Mouse (Mus musculus): ENCODE data around the gene Adarb1. TPM values are rescaled to one million over a fixed set of nuclear protein-coding genes. Genes with fewer than 3 reads are reported as not detected.
A peak's percentile ranks its signal among the peaks of the same experiment; 100 is the strongest.

Adarb1 gene
- total RNA-seq, 2 experiments from 2014 or later, result 22.9 to 25.9 TPM

- DNase-seq, result no peak
- intact Hi-C loops (cut with DNase I), result no loop called here
Observed at GRCm38 (mm10) chr10:77396015-77396414, 22.1 kb downstream of the Adarb1 start.

DNA sequence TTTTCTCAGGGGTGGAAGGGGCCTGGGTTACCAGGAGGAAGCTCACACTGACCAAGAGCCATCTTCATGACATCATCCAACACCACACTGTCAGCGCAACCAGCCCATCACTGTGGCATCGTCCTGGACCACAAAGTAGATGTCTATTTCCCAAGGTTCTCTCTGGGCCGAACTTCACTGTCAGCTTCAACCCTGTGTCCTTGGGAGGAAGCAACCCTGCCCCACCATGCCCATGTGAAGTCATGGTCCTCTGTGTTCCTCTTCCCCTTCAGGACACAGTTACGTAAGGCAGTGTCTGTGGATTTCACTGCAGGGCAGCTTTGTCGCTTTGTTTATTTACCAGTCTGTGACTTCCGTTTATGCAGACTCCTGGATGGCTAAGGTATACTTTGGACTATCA, 27.0 kb downstream of the Adarb1 start:
- intact Hi-C loops (cut with DNase I), result no loop called here
- no peak for DNase-seq

- DNase-seq, result no peak
- intact Hi-C loops (cut with DNase I), result no loop called here
Observed at GRCm38 (mm10) chr10:77387558-77387957, 30.5 kb downstream of the Adarb1 start.

DNA sequence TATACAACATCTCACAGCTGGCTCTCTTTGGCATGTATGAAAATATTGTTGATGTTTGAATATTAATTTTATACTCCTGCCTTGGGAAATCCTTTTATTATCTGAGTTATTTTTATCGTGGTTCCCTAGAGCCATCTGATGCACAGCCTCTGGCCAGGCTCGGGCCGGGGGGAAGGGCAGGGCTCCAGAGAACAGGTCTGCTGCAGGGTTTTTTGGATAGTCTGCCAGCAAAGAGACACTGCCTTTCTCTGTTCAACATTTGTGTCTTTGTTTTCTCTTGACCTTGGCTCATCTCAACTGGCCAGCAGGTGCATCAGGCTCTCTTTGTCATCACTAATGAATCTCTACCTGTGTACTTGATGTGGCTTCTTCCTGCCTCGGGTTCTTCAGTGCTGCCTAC, 32.3 kb downstream of the Adarb1 start:
- no peak for DNase-seq
- intact Hi-C loops (cut with DNase I), result no loop called here

- no peak for DNase-seq
- intact Hi-C loops (cut with DNase I), result loop anchor here (5.0 kb wide), 1 partner anchor 34 kb away; the partner anchor contains the start of gene Adarb1
Observed at GRCm38 (mm10) chr10:77383045-77383444, 35.0 kb downstream of the Adarb1 start.

- DNase-seq, result no peak
- intact Hi-C loops (cut with DNase I), result loop anchor here (5.0 kb wide), 1 partner anchor 36 kb away; the partner anchor contains the start of gene Adarb1
Observed at GRCm38 (mm10) chr10:77381191-77381590, 36.9 kb downstream of the Adarb1 start.

GRCm38 (mm10) chr10:77380716-77381115, 37.4 kb downstream of the Adarb1 start:
- peak in 1 of 2 experiments; percentile 21 for DNase-seq
- intact Hi-C loops (cut with DNase I), result loop anchor here (5.0 kb wide), 1 partner anchor 37 kb away; the partner anchor contains the start of gene Adarb1

GRCm38 (mm10) chr10:77379199-77379598, 38.9 kb downstream of the Adarb1 start:
- DNase-seq, result no peak
- intact Hi-C loops (cut with DNase I), result no loop called here

GRCm38 (mm10) chr10:77376056-77376455, 42.0 kb downstream of the Adarb1 start:
- no peak for DNase-seq
- intact Hi-C loops (cut with DNase I), result no loop called here

- intact Hi-C loops (cut with DNase I), result no loop called here
- no peak for DNase-seq
Observed at GRCm38 (mm10) chr10:77374948-77375347, 43.1 kb downstream of the Adarb1 start.

DNA sequence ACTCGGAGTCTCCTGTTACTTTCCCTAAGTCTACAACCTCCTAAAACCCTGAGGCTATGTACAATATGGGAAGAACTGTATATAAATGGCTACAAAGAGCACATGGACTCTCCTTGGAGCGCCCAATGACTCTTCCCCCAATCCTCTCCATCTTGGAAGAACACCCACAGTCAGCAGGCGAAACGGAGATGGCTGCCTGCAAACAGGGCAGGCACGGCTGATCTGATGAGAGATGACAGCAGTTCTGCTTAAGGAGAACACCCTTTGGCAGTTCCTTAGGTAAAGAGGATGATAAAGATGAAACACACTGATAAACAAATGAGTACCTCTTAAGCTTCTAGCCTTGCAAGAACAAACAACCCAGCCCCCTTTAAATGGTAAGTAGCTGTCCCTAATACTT, 43.7 kb downstream of the Adarb1 start:
- DNase-seq, result no peak
- intact Hi-C loops (cut with DNase I), result no loop called here

DNA sequence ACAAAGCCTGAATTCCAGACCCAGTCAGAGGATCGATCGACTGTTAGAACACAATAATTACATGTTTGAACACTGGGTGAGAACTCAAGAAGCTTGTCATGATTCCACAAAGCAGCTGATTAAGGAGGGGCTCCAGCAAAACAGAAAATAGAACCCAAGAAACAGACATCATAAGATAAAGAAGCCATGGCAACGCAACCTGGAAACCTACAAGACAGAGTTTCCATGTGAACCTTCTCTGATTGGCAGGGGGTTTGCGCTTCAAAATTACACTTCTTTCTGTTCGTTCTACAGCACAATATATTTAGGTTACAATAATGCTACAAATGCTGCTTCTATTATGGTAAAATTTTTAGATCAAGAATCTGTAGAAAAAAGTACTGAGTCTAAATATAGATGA, 47.9 kb downstream of the Adarb1 start:
- no peak for DNase-seq
- intact Hi-C loops (cut with DNase I), result no loop called here

DNA sequence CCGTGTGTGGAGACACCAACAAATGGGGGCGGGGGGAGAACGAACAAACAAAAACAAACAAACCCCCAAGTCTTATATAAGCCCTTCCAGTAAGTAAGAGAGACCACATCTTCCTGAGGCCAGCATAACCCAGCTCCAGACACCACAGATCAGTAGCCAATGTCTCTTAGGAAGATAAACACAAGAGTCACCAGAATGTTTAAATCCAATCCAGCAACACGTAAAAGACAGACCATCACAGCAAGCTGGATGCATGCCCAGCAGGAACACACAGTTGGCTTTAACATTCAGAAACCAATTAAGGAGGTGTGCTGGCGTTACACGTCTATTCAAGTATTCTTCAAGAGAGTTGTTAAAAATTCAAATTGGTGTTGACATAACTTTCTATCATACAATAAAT, 50.1 kb downstream of the Adarb1 start:
- DNase-seq, result no peak
- intact Hi-C loops (cut with DNase I), result no loop called here

- intact Hi-C loops (cut with DNase I), result no loop called here
Observed at GRCm38 (mm10) chr10:77366959-77367358, 51.1 kb downstream of the Adarb1 start.

GRCm38 (mm10) chr10:77365212-77365611, 52.9 kb downstream of the Adarb1 start:
- no peak for DNase-seq
- intact Hi-C loops (cut with DNase I), result no loop called here

More at GRCm38 (mm10) chr10:77366959-77367358, 51.1 kb downstream of the Adarb1 start:
- DNase-seq, result no peak

DNA sequence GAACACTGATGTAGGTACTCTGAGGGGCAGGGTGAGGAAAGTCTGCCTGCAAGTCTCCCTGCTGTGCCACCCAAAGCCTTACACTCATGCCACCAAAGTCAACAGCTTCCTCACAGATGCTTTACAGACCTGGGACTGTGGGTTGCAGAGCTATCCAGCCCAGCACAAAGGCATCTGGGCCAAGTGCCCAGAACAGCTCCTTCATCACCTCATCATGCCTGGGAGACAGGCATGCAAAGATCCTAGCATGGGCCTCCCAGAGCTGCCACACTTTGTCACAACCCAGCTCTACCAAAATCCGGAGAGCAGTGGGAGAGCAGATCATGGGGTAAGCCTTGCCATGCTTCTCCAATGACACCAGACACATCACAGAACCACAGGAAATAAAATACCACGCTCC, 57.6 kb downstream of the Adarb1 start:
- peak; percentile 19 to 55 for DNase-seq
- intact Hi-C loops (cut with DNase I), result loop anchor here (5.0 kb wide), 2 partner anchors 57 to 72 kb away; partner anchors contain the start of gene Adarb1

- intact Hi-C loops (cut with DNase I), result no loop called here
- DNase-seq, result no peak
Observed at GRCm38 (mm10) chr10:77357957-77358356, 60.1 kb downstream of the Adarb1 start.

- peak; percentile 75 to 86 for DNase-seq
- intact Hi-C loops (cut with DNase I), result loop anchor here (1.0 to 5.0 kb wide), 2 partner anchors 70 to 221 kb away; no protein-coding TSS in a partner anchor
Observed at GRCm38 (mm10) chr10:77353031-77353745, 64.9 kb downstream of the Adarb1 start.

DNA sequence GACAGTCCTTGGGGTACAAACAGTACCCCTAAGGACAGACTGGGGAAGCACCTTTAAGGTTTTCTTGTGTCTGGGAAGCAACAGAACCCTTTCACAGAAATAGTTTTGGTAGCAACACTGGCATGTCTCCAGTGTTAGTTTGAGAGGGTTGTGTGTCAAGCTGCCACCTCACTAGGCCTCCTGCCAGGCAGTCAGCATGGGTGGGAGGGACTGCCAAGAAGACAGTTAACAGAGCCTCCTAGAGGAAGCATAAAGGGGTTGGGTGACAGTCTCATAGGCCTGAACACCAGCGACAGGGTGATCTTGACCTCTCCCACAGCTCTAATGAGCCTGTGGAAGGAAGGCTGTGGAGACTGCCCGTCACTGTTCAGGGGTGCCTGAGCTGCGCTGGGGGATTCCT, 75.2 kb downstream of the Adarb1 start:
- intact Hi-C loops (cut with DNase I), result no loop called here

DNA sequence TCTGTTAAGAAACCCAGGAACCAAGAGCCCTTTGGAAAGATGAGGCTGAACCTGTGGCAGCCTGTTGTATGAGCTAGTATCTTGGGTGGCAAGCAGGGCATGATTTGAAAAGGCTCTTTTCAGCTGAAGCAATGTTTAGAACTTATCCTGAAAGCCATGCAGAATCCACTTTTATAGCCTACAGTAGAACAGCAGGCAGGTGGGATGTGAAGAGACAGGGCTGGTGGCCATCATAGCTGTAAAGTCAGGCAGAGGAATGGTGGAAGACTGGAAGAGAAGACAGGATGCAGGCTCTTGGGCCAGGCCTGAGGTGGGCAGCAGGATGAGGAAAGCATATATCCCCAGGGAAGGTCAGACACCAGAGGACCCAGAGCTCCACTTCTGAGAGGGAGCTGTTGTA, 76.4 kb downstream of the Adarb1 start:
- intact Hi-C loops (cut with DNase I), result no loop called here
- DNase-seq, result no peak

More for the DNA sequence above, 75.2 kb downstream of the Adarb1 start:
- peak; percentile 57 to 66 for DNase-seq

GRCm38 (mm10) chr10:77341059-77341458, 77.0 kb downstream of the Adarb1 start:
- intact Hi-C loops (cut with DNase I), result no loop called here
- DNase-seq, result no peak

- intact Hi-C loops (cut with DNase I), result no loop called here
- peak in 1 of 2 experiments; percentile 31 for DNase-seq
Observed at GRCm38 (mm10) chr10:77339871-77340341, 78.2 kb downstream of the Adarb1 start.
